Mouse (Mus musculus): ENCODE results near the gene Tmem230. TPM values are rescaled to one million over a fixed set of nuclear protein-coding genes. Genes with fewer than 3 reads are reported as not detected.
"Not testable (repeated sequence)": the region's sequence is repeated elsewhere in the genome, so short reads cannot be mapped to it uniquely, and the experiment has no call there.

Gene Tmem230
- polyA plus RNA-seq, 1 experiment from 2014 or later: 39.6 TPM

GRCm38 (mm10) chr2:132257350-132258068 lies 9.9 kb upstream of the Tmem230 start:
- 92% methylated on average over 6 of the region's 6 CpGs for WGBS
- ATAC-seq (no peak), DNase-seq (ENCODE audit: low spot score) (no peak)

DNA sequence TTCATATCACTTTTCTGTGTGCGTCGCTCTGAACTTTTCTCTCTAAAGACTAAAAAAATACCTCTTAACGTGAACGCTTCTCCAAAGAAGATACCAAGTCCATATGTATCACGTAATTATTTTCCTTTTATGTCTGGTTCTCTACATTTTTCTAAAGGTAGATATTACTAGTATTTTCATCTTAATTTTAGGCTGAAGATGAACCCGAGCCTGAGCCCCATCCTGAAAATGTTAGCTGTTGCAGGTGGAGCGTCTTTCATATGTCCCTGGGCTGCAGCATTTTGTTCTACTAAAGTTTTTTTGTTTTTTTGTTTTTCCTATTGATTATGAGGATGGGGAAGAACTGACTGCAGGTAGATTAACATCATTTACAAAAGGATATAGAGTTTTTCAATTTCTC lies 6.0 kb upstream of the Tmem230 start:
- Histone ChIP-seq H3K36me3 (ENCODE audit: insufficient read depth, low read length) (peaks cover 9% of the 10 kb centered on the region; the same call in 1 of the 2 replicates), H3K4me2 (replicated peaks; ENCODE audit: low read depth, low read length) (peak overlapping the region; percentile 60), H3K27me3 (replicated peaks; ENCODE audit: insufficient read depth, low read length) (no peaks in the 10 kb centered on the region), H3K9me3 (ENCODE audit: low read length) (no peaks in the 10 kb centered on the region), H3K27ac (ENCODE audit: low read length) (peak overlapping the region; percentile 79), H3K4me1 (ENCODE audit: insufficient read depth, low read depth, low read length) (no peaks in the 10 kb centered on the region; the same call in 1 of the 2 replicates), H3K9ac (replicated peaks; ENCODE audit: low read depth) (peak overlapping the region; percentile 37), H3K4me3 (ENCODE audit: low read depth, low read length) (peak overlapping the region; percentile 64)
- DNase-seq (ENCODE audit: low spot score): no peak
- ATAC-seq: no peak
- WGBS: under 1% methylated on average over 7 of the region's 7 CpGs
- TF ChIP-seq EP300 (IDR thresholded peaks at IDR 0.05): no peak
- no peak for TF ChIP-seq CTCF (IDR thresholded peaks at IDR 0.05)

More at GRCm38 (mm10) chr2:132257350-132258068, 9.9 kb upstream of the Tmem230 start:
- no peaks in the 10 kb centered on the region for H3K36me3 ChIP-seq (ENCODE audit: insufficient read depth, low read length)
- H3K4me1 ChIP-seq (ENCODE audit: insufficient read depth, low read depth, low read length): no peaks in the 10 kb centered on the region
- no peaks in the 10 kb centered on the region for H3K9me3 ChIP-seq (ENCODE audit: low read length)
- no peak overlapping the region for H3K4me3 ChIP-seq (ENCODE audit: low read depth, low read length)
- no peak overlapping the region for H3K4me2 ChIP-seq (replicated peaks; ENCODE audit: low read depth, low read length)
- H3K9ac ChIP-seq (replicated peaks; ENCODE audit: low read depth): no peak overlapping the region
- no peaks in the 10 kb centered on the region for H3K27me3 ChIP-seq (replicated peaks; ENCODE audit: insufficient read depth, low read length)
- no peak overlapping the region for H3K27ac ChIP-seq (ENCODE audit: low read length)
- TF ChIP-seq EP300 (IDR thresholded peaks at IDR 0.05): no peak
- TF ChIP-seq CTCF (IDR thresholded peaks at IDR 0.05): no peak

GRCm38 (mm10) chr2:132252542-132253528 lies 5.2 kb upstream of the Tmem230 start, which contains the start of gene Pcna:
Gene Pcna, minus strand, starts transcription at chr2:132253314.
- ATAC-seq (peak; percentile 100), DNase-seq (ENCODE audit: low spot score) (peak; percentile 99)
- Histone ChIP-seq H3K9ac (replicated peaks; ENCODE audit: low read depth) (peak within 1 kb of the TSS; percentile 43), H3K27me3 (replicated peaks; ENCODE audit: insufficient read depth, low read length) (no peaks in the 10 kb centered on the region), H3K36me3 (ENCODE audit: insufficient read depth, low read length) (peaks cover 9% of the 10 kb centered on the region; the same call in 1 of the 2 replicates), H3K9me3 (ENCODE audit: low read length) (no peaks in the 10 kb centered on the region), H3K4me2 (replicated peaks; ENCODE audit: low read depth, low read length) (peak within 1 kb of the TSS; percentile 60), H3K4me3 (ENCODE audit: low read depth, low read length) (peak within 1 kb of the TSS; percentile 64), H3K4me1 (ENCODE audit: insufficient read depth, low read depth, low read length) (peaks cover 4% of the 10 kb centered on the region), H3K27ac (ENCODE audit: low read length) (peak within 1 kb of the TSS; percentile 79)
- TF ChIP-seq EP300 (IDR thresholded peaks at IDR 0.05): no peak
- TF ChIP-seq CTCF (IDR thresholded peaks at IDR 0.05): no peak
- WGBS: under 1% methylated on average over 75 of the region's 79 CpGs

DNA sequence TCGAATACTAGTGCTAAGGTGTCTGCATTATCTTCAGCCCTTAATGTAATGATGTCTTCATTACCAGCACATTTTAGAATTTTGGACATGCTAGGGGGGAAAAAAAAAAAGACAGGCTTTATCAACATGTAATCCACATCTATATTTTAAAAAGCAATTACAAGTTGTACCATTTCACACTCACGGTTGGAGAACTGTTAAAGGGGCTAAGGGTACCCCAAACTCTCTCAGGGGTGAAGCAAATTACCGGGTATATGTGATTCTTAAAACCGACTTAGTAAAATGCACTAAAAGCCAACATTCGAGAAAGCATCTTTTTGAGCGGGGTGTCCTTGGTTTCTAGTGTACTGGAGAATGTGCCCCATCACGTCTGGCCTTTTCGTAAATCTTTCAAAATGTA lies 4.3 kb upstream of the Tmem230 start:
- peaks cover 9% of the 10 kb centered on the region; the same call in 1 of the 2 replicates for H3K36me3 ChIP-seq (ENCODE audit: insufficient read depth, low read length)
- H3K27ac ChIP-seq (ENCODE audit: low read length): no peak overlapping the region
- no peak for TF ChIP-seq EP300 (IDR thresholded peaks at IDR 0.05)
- TF ChIP-seq CTCF (IDR thresholded peaks at IDR 0.05): no peak
- DNase-seq (ENCODE audit: low spot score): no peak
- peaks cover 5% of the 10 kb centered on the region for H3K4me1 ChIP-seq (ENCODE audit: insufficient read depth, low read depth, low read length)
- H3K9ac ChIP-seq (replicated peaks; ENCODE audit: low read depth): peak overlapping the region; percentile 43; the same call in 1 of the 2 replicates
- no peaks in the 10 kb centered on the region for H3K9me3 ChIP-seq (ENCODE audit: low read length)
- H3K27me3 ChIP-seq (replicated peaks; ENCODE audit: insufficient read depth, low read length): no peaks in the 10 kb centered on the region
- WGBS: 4% methylated on average over 8 of the region's 8 CpGs
- peak overlapping the region; percentile 60 for H3K4me2 ChIP-seq (replicated peaks; ENCODE audit: low read depth, low read length)
- no peak for ATAC-seq
- H3K4me3 ChIP-seq (ENCODE audit: low read depth, low read length): peak overlapping the region; percentile 64

DNA sequence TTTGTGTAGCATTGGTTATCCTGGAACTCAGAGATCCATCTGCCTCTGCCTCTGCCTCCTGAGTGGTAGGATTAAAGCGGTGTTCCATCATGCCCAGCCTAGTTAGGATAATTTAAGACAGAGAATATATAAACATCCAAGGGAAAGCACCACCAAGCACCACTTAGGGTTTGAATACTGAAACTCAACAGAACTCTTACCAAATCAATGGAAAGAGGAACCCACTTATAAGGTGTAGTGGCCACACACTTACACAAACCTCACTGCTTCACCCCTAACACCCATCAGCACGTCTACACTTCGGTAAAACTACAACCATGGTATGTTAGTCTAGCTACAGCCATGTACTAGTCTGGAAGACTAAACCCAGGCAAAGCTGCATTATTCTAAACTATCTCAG lies 4.2 kb downstream of the Tmem230 start:
- TF ChIP-seq CTCF (IDR thresholded peaks at IDR 0.05) (no peak), EP300 (IDR thresholded peaks at IDR 0.05) (no peak)
- WGBS: 88% methylated on average over 3 of the region's 3 CpGs

GRCm38 (mm10) chr2:132240457-132240856 lies 7.2 kb downstream of the Tmem230 start:
- ATAC-seq: peak; percentile 28; the same call in 1 of the 2 replicates
- H3K27me3 ChIP-seq (replicated peaks; ENCODE audit: insufficient read depth, low read length): not testable (repeated sequence)

More for the DNA sequence above, 4.2 kb downstream of the Tmem230 start:
- Histone ChIP-seq H3K9me3 (ENCODE audit: low read length) (no peaks in the 10 kb centered on the region), H3K27ac (ENCODE audit: low read length) (no peak overlapping the region), H3K27me3 (replicated peaks; ENCODE audit: insufficient read depth, low read length) (no peaks in the 10 kb centered on the region), H3K4me1 (ENCODE audit: insufficient read depth, low read depth, low read length) (peaks cover 5% of the 10 kb centered on the region), H3K4me2 (replicated peaks; ENCODE audit: low read depth, low read length) (no peak overlapping the region), H3K9ac (replicated peaks; ENCODE audit: low read depth) (no peak overlapping the region), H3K4me3 (ENCODE audit: low read depth, low read length) (no peak overlapping the region), H3K36me3 (ENCODE audit: insufficient read depth, low read length) (no peaks in the 10 kb centered on the region)
- no peak for ATAC-seq
- DNase-seq (ENCODE audit: low spot score): no peak

DNA sequence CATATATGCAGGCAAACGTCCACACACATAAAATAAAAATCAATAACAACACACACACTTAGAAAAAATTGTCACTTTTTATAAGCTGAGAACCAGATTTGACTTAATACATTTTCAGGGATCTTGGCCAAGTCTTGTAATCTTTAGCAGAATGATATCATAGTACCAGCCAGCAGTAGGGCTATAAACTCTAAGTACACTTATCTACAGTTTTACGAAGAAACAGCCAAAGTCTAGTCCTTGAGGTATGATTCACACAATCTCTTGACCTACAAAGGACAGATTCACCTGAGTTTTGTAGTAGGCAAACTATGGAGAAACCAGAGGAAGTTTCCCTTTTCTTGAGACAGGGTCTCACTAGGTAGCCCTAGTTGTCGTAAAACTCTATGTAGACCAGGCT lies 8.2 kb downstream of the Tmem230 start:
- ATAC-seq (0 out of 2 replicates have a peak, but pooled peaks have one; percentile 26), DNase-seq (ENCODE audit: low spot score) (peak; percentile 17)
- H3K36me3 ChIP-seq (ENCODE audit: insufficient read depth, low read length); H3K27ac ChIP-seq (ENCODE audit: low read length); H3K9ac ChIP-seq (replicated peaks; ENCODE audit: low read depth); H3K27me3 ChIP-seq (replicated peaks; ENCODE audit: insufficient read depth, low read length); H3K4me1 ChIP-seq (ENCODE audit: insufficient read depth, low read depth, low read length); H3K4me2 ChIP-seq (replicated peaks; ENCODE audit: low read depth, low read length); H3K9me3 ChIP-seq (ENCODE audit: low read length); H3K4me3 ChIP-seq (ENCODE audit: low read depth, low read length): not testable (repeated sequence)
- WGBS: 64% methylated on average over 3 of the region's 3 CpGs

More at GRCm38 (mm10) chr2:132240457-132240856, 7.2 kb downstream of the Tmem230 start:
- not testable (repeated sequence) for H3K4me3 ChIP-seq (ENCODE audit: low read depth, low read length); H3K27ac ChIP-seq (ENCODE audit: low read length); H3K36me3 ChIP-seq (ENCODE audit: insufficient read depth, low read length); H3K9ac ChIP-seq (replicated peaks; ENCODE audit: low read depth); H3K4me1 ChIP-seq (ENCODE audit: insufficient read depth, low read depth, low read length); H3K4me2 ChIP-seq (replicated peaks; ENCODE audit: low read depth, low read length); H3K9me3 ChIP-seq (ENCODE audit: low read length)
- DNase-seq (ENCODE audit: low spot score): peak; percentile 65
- peak; percentile 71 for TF ChIP-seq CTCF (IDR thresholded peaks at IDR 0.05)
- WGBS: 23% methylated on average over 7 of the region's 10 CpGs
